Comparison of ENCODE assay signal across 10 mouse cellular contexts in genomic region chr1:193989956-193990675, GRCm38 (mm10).
DNase-seq lines count a peak whose midpoint lies in the region; ATAC-seq and TF ChIP-seq lines count a peak whose summit lies in the region.
"Had no signal": no experiment of that assay in that cellular context is flagged by ENCODE, and none has a peak within 500 bp of the region (broad histone marks: within the 10 kb centered on the region; RNA-seq: fewer than 3 reads in every experiment).

No protein-coding gene starts in this region.

- no peaks in the 10 kb centered on the region for H3K9me3 ChIP-seq in forebrain, embryonic 12.5 days
- no peaks in the 10 kb centered on the region for H3K9me3 ChIP-seq in hindbrain, embryonic 14.5 days (ENCODE audit: control insufficient read depth, low read length)
- no peaks in the 10 kb centered on the region for H3K9me3 ChIP-seq in midbrain, postnatal 0 days (ENCODE audit: low read length)
- H3K9me3 ChIP-seq: heart, embryonic 15.5 days had no signal

- H3K4me1 ChIP-seq in forebrain, embryonic 12.5 days = peaks cover 19% of the 10 kb centered on the region
- H3K4me1 ChIP-seq in hindbrain, embryonic 14.5 days (replicated peaks; ENCODE audit: control insufficient read depth, insufficient read depth, low read length) = peaks cover 19% of the 10 kb centered on the region
- 0 out of 2 replicates have a peak, but pooled peaks cover 4% of the 10 kb centered on the region for H3K4me1 ChIP-seq in midbrain, postnatal 0 days (ENCODE audit: insufficient read depth, low read length)
- H3K4me1 ChIP-seq: heart, embryonic 15.5 days had no signal

- peak; percentile 10 to 11 for DNase-seq in layer of hippocampus, adult 8-10 months (ENCODE audit: low spot score in 2 of 2)
- DNase-seq in layer of hippocampus, adult 9-10 months (ENCODE audit: low spot score) = no peak
- DNase-seq in hindbrain, embryonic 14.5 days (ENCODE audit: low spot score) = no peak
- peak; percentile 19 for DNase-seq in midbrain, postnatal 0 days (ENCODE audit: low spot score)
- DNase-seq in thymus, postnatal 4 days = no peak
- DNase-seq in cerebellum, adult 8-10 months = no peak
- DNase-seq: liver, postnatal 0 days had no signal

- no peaks in the 10 kb centered on the region for H3K36me3 ChIP-seq in forebrain, embryonic 12.5 days (replicated peaks)
- H3K36me3 ChIP-seq in hindbrain, embryonic 14.5 days (replicated peaks; ENCODE audit: control insufficient read depth, insufficient read depth) = no peaks in the 10 kb centered on the region
- H3K36me3 ChIP-seq in midbrain, postnatal 0 days (ENCODE audit: insufficient read depth, low read length) = no peaks in the 10 kb centered on the region
- H3K36me3 ChIP-seq: heart, embryonic 15.5 days had no signal

- no peak overlapping the region for H3K9ac ChIP-seq in forebrain, embryonic 12.5 days
- peak overlapping the region; percentile 6; the same call in 1 of the 2 replicates for H3K9ac ChIP-seq in hindbrain, embryonic 14.5 days
- no peak overlapping the region for H3K9ac ChIP-seq in midbrain, postnatal 0 days (replicated peaks; ENCODE audit: low read length, poor library complexity, severe bottlenecking)
- H3K9ac ChIP-seq: heart, embryonic 15.5 days; liver, postnatal 0 days had no signal

- H3K27me3 ChIP-seq in forebrain, embryonic 12.5 days = no peaks in the 10 kb centered on the region
- no peaks in the 10 kb centered on the region for H3K27me3 ChIP-seq in hindbrain, embryonic 14.5 days (ENCODE audit: control insufficient read depth, insufficient read depth, low read length)
- H3K27me3 ChIP-seq in midbrain, postnatal 0 days (ENCODE audit: insufficient read depth, low read length) = no peaks in the 10 kb centered on the region
- H3K27me3 ChIP-seq: heart, embryonic 15.5 days had no signal

- no peak for TF ChIP-seq CTCF in midbrain, postnatal 0 days (IDR thresholded peaks at IDR 0.05)

- ATAC-seq in forebrain, embryonic 12.5 days (ENCODE audit: low FRiP score) = peak; percentile 81
- peak; percentile 68 for ATAC-seq in hindbrain, embryonic 14.5 days (ENCODE audit: low FRiP score)
- no peak for ATAC-seq in midbrain, postnatal 0 days (ENCODE audit: low FRiP score)
- ATAC-seq: intestine, postnatal 0 days; liver, postnatal 0 days had no signal

- WGBS in forebrain, embryonic 12.5 days = 55% methylated on average over 10 of the region's 10 CpGs
- WGBS in hindbrain, embryonic 14.5 days = 26% methylated on average over 10 of the region's 10 CpGs
- 42% methylated on average over 10 of the region's 10 CpGs for whole genome bisulfite sequencing in midbrain, postnatal 0 days

- no peak overlapping the region for H3K4me3 ChIP-seq in forebrain, embryonic 12.5 days (replicated peaks)
- H3K4me3 ChIP-seq in hindbrain, embryonic 14.5 days (replicated peaks; ENCODE audit: low read length) = no peak overlapping the region
- no peak overlapping the region for H3K4me3 ChIP-seq in midbrain, postnatal 0 days (ENCODE audit: low read depth, low read length)
- H3K4me3 ChIP-seq: heart, embryonic 15.5 days had no signal

- peak overlapping the region; percentile 28 for H3K4me2 ChIP-seq in forebrain, embryonic 12.5 days
- peak overlapping the region; percentile 40 for H3K4me2 ChIP-seq in hindbrain, embryonic 14.5 days (replicated peaks)
- peak overlapping the region; percentile 40; the same call in 1 of the 2 replicates for H3K4me2 ChIP-seq in midbrain, postnatal 0 days (ENCODE audit: low read depth, low read length, poor library complexity, severe bottlenecking)
- H3K4me2 ChIP-seq: heart, embryonic 15.5 days had no signal

- H3K27ac ChIP-seq in forebrain, embryonic 12.5 days = peak overlapping the region; percentile 67
- H3K27ac ChIP-seq in hindbrain, embryonic 14.5 days = peak overlapping the region; percentile 63
- H3K27ac ChIP-seq in midbrain, postnatal 0 days (ENCODE audit: low read depth, low read length) = no peak overlapping the region
- H3K27ac ChIP-seq: heart, embryonic 15.5 days had no signal

Comparison
In these comparisons a context has a peak if more than half of its experiments do, and no peak if none do; other contexts are left out.
1. DNase-seq: peak in layer of hippocampus, adult 8-10 months (2 of 2) and midbrain, postnatal 0 days (single experiment); none in layer of hippocampus, adult 9-10 months (single experiment), hindbrain, embryonic 14.5 days (single experiment), thymus, postnatal 4 days (single experiment) and cerebellum, adult 8-10 months (single experiment).
2. Peak in every context shown above with its lines, with median percentiles within 50 percentile points of each other: H3K4me2 ChIP-seq.